Mouse (Mus musculus): ENCODE data around the gene Fbxw4.

Fbxw4 gene

GRCm38 (mm10) chr19:45659738-45660502, at the start of gene Fbxw4:
Gene Fbxw4 (minus strand): TSS chr19:45660312.
- peak; percentile 22 for DNase-seq (ENCODE audit: low spot score)

GRCm38 (mm10) chr19:45708704-45709103, 48.6 kb upstream of the Fbxw4 start:
- no peak for DNase-seq (ENCODE audit: low spot score)

- DNase-seq (ENCODE audit: low spot score): no peak
Measured at GRCm38 (mm10) chr19:45696281-45696600, 36.1 kb upstream of the Fbxw4 start.

GRCm38 (mm10) chr19:45695496-45696280, 35.6 kb upstream of the Fbxw4 start:
- no peak for DNase-seq (ENCODE audit: low spot score)

GRCm38 (mm10) chr19:45694056-45694455, 33.9 kb upstream of the Fbxw4 start:
- no peak for DNase-seq (ENCODE audit: low spot score)

GRCm38 (mm10) chr19:45692211-45692610, 32.1 kb upstream of the Fbxw4 start:
- DNase-seq (ENCODE audit: low spot score): no peak

- DNase-seq (ENCODE audit: low spot score): no peak
Measured at GRCm38 (mm10) chr19:45691001-45691535, 31.0 kb upstream of the Fbxw4 start.

GRCm38 (mm10) chr19:45687001-45687400, 26.9 kb upstream of the Fbxw4 start:
- no peak for DNase-seq (ENCODE audit: low spot score)

GRCm38 (mm10) chr19:45683676-45684075, 23.6 kb upstream of the Fbxw4 start:
- DNase-seq (ENCODE audit: low spot score): no peak

GRCm38 (mm10) chr19:45680495-45681130, 20.5 kb upstream of the Fbxw4 start:
- DNase-seq (ENCODE audit: low spot score): no peak

- no peak for DNase-seq (ENCODE audit: low spot score)
Measured at GRCm38 (mm10) chr19:45676723-45677269, 16.7 kb upstream of the Fbxw4 start.

- no peak for DNase-seq (ENCODE audit: low spot score)
Measured at GRCm38 (mm10) chr19:45675720-45676581, 15.8 kb upstream of the Fbxw4 start.

GRCm38 (mm10) chr19:45675196-45675595, 15.1 kb upstream of the Fbxw4 start:
- DNase-seq (ENCODE audit: low spot score): no peak

- no peak for DNase-seq (ENCODE audit: low spot score)
Measured at GRCm38 (mm10) chr19:45672971-45673370, 12.9 kb upstream of the Fbxw4 start.

GRCm38 (mm10) chr19:45668986-45669385, 8.9 kb upstream of the Fbxw4 start:
- no peak for DNase-seq (ENCODE audit: low spot score)

- no peak for DNase-seq (ENCODE audit: low spot score)
Measured at GRCm38 (mm10) chr19:45663851-45664250, 3.7 kb upstream of the Fbxw4 start.

GRCm38 (mm10) chr19:45660503-45660790, 335 bp upstream of the Fbxw4 start:
- no peak for DNase-seq (ENCODE audit: low spot score)

- no peak for DNase-seq (ENCODE audit: low spot score)
Measured at GRCm38 (mm10) chr19:45659301-45659737, 793 bp downstream of the Fbxw4 start.

- DNase-seq (ENCODE audit: low spot score): no peak
Measured at GRCm38 (mm10) chr19:45658556-45659268, 1.4 kb downstream of the Fbxw4 start.

- DNase-seq (ENCODE audit: low spot score): no peak
Measured at GRCm38 (mm10) chr19:45657828-45658227, 2.3 kb downstream of the Fbxw4 start.
